Mouse (Mus musculus) MEL-GATA-1-ER (cell line): Measurements from ENCODE around the gene Cryzl2.

ENCODE experiments used
- DNase-seq: peaks from one replicate; pipeline ENCODE4 v3.0.0-alpha.2; 2012; ENCODE audit warnings: low read depth; ENCODE audit errors: extremely low read depth

The Cryzl2 gene

DNA sequence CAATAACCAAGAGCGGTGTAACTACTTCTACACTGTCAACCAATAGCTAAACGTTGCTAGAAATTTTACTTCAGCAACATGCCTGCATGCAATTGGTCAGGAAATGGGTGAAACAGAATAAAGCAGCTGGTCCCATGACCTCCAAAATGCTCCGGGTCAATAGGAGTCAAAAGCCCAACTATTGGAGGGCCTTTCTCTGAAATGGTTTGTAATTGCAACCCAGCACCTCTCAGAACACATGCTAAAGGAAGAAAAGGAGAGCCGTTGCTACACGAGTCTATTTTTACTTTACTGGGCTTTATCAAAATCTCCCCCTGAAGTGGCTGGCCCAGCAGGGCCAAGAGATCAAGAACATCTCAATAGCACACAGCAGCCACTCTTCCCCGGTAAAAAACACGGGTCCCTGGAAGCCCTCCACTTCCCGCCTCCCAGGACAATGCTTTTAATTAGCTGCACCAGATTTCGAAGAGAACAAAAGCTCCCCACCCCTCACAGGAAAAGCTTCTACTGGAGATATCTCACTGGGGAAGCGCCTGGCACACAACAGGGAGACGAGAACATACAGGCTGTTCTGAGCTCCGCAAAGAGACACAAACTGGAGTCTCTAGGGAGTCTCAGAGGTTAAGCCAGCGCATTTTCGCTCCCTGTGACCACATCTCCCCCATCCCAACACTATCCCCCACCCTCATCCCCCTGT, 15.2 kb upstream of the Cryzl2 start:
- DNase-seq = no peak

DNA sequence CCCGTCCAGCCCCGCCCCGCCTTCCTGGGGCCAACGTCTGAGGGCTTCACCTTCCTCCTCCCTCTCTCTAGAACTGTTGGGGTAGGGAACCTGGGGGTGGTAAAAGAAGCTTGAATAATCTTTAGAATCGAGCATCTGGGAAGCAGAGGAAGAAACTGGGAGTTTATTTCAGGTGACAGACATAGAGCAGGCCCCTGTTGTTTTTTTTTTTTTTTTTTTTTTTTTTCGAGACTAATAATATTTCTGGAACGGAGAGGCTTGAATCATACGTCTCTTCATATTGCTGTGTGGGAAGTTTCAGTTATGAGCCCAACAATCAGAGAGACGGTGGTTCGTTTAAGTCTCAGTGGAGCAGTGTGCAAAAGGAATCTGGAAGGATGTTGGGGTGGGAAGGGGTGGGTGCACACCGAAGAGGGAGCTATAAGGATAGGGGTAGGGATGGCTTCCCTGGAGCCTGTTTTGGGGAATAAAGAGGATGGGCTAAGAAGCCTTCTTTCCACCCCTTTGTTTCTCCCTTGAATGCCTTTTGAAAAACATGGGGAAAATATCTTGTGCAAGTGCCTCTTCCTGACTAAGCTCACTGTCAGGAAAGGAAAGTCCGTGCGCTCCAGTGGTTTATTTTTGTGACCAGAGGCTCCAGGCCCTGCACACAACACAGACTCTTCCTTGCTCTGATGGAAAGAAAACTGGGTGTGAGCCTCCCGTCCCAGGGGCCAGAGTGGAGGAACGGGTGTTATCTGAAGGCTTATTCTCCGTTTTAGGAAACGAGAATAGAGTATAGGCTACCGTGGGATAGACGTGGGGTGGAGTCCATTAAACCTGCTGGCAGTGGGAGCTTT, 14.4 kb upstream of the Cryzl2 start:
- no peak for DNase-seq

DNA sequence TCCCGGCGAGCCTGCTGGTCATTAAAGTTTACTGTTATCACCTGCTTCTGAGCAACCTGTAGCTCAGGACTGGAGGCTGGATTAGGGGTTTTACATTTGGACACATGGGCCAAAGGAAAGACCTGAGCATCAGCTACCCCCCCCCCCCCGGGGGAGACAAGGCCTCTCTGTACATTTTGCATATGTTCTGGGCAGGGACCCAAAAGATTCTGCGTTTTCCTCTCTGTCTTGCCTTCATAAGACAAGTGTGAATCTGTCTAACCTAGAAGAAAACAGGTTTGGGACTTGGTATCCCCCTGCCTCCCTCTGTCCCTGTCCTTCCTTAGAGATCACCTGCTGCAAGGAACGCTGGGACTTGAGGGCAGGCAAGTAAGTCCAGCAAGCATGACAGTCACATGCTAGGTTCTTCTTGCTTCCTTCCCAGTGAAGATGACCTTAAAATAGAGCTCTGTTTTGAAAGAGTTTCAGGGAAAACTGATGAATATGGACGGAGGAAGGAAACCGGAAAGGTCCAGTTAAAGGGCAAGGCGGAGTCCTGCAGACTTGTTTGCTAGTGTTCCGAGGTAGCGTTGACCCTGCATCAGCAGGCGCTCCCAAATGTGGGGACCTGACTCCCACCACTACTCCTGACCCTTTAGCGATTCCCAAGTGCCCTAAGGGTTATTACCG, 13.6 kb upstream of the Cryzl2 start:
- no peak for DNase-seq

DNA sequence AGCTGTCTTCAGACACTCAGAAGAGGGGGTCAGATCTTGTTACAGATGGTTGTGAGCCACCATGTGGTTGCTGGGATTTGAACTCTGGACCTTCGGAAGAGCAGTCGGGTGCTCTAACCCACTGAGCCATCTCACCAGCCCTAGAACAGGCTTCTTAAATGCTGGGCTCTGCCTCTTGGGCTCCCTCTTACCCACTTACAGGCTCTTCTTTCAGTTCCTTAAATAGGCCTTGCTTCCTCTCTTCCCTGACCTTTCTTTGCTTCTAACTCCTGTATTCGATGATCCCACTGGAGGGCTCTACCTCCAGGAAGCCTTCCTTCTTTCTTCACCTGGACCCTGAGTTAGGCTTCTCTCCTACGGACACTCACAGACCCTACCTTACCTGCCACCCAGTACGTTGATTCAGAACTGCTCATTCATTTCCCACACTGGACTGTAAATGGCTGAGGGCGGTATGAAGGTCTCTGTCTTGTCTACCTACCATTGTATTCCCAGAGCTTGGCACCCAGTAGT, 12.9 kb upstream of the Cryzl2 start:
- DNase-seq = no peak

DNA sequence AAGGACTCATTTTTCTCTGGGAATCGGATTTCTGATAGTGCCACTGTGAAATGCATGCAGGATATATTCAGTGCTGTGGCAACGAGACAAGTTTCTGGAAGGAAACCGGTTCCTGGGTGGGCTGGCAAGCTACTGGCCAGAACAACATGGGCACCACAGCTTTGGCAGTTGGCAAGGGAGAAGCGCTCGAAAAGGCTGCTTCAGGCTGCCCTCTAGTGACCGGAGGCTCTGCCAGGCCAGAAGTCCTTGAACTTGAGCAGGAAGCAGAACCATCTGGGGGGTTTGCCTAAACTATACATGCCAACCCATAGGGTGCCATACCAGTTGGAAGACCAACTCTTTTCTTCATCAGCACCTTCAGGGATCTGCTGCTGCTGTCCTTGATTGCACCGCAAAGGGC, 12.1 kb upstream of the Cryzl2 start:
- no peak for DNase-seq

DNA sequence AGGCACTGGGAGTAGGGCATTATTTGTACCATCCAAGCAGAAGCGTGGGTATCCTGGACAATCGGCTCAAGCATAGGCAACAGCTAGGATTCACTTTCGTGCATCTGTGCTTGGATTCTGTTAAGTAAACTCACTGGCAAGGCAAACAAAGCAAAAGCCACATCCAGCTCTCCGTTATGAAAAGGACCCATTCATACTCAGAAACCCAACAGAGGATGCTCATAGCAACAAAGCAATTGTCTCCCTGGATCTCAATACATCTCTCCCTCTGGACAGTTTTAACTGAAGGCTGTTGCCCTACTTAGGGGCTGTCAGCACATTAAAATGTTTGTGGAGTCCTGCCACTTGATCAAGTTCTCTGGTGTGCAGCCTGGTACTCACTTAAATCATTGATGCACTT, 11.2 kb upstream of the Cryzl2 start:
- no peak for DNase-seq

DNA sequence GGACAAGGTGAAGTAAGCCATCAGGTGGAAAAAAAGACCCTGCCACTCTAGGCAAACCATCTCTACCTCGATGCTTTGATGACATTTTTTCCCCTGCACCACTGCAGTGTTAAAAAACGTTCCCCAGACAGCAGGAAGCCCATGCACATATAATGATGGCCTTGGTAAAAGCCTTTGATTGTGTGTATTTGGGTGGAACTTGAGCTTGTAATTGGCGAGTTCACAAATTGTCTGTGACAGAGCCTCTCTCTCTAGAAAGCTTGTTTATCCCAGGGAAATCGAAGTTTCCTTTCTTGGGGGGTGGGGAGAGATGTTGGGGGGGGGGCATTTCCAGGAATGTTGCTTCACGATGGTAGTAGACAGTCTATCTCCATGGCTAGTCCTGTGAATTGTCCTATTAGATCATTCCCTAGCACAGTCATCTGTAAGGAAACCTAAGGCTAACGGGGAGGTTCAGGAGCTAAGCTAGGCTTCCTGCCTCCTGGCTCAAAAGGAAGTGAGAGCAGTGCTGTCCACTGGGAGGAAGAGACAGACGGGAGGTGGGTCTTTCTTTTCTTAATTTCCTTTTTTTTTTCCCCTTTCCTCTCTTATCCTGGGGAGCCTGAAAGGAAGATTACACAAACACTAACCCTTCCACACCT, 10.1 kb upstream of the Cryzl2 start:
- no peak for DNase-seq

DNA sequence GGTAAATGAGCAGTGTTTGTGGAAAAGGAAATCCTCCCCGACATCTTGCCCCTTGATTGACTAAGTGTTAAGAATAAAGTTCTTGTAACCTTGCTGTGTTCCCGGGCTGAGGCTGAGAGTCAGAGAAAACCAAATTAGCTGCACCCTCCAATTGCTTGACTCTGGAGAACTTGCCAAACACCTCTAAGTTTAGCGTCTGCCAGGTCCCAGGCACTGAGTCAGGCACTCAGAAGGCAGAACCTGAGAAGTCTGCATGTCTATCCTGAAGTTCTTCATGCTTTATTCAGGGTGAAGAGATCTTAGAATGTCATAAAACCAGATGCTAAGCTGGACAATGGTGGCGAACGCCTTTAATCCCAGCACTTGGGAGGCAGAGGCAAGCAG, 9.6 kb upstream of the Cryzl2 start:
- no peak for DNase-seq

DNA sequence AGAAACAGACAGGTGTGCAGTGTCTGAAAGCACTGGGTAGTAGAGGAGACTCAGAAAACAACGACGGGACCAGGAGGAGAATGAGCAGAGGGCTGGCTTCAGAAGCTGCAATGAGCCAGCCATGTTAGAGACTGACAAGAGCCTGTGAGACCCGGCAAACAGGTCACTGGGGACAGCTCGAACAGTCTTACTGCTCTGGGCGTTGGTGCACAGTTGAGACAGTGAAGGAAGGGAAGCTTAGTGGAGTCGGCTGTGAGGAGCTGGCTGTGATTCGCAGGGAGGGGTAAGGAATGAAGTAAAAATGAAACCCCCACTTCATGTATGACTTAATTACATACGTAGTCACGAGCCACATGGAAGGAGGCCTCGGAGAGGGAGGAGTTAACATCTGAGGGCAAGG, 8.8 kb upstream of the Cryzl2 start:
- no peak for DNase-seq

DNA sequence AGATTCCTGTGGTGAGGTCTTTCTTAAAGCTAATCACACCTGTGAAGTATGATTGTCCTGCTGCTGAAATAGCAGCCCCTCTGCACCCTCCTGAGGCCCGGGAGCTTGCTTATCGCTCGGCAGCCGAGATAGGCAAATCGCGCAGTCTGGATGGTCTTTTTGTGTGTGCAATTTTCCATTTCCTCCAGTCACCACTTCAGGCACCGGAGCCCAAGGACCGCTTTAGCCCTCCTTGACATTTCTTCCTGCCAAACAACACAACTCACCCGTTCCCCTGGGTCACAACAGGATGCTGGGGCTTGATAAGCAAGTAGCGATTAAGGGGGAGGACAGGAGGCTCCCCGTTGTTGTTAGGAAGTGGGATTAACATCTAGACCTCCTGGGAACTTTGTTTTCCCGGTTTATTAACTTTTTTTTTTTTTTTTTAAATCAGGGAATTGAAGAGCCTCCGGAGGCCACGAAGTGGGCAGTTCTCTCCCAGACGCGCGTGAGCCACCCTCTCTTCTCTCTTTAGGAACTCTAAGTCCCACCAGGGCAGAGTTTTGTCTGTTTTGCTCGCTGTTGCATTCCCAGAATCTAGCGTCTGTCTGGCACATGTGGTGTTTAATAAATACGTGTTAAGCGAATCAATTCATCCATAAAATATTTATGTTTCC, 8.3 kb upstream of the Cryzl2 start:
- no peak for DNase-seq

DNA sequence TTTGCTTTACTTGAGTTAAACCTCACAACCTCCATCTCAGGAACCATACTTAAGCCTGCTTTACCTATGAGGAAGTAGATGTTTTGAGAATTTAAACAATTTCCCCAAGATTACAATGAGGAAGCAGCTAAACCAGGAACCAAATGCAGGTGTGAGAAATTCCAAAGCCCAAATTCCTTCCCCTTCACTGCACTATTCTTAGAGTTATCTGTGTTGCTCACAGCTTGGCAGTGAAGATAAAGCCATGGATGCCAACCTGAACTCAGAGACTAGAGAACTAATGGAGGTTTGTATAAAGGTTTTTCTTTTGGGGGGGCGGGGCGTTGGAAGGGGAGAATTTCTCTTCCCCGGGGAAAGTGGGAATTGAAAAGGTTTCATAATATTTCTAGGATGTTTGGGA, 6.1 kb upstream of the Cryzl2 start:
- DNase-seq = no peak

DNA sequence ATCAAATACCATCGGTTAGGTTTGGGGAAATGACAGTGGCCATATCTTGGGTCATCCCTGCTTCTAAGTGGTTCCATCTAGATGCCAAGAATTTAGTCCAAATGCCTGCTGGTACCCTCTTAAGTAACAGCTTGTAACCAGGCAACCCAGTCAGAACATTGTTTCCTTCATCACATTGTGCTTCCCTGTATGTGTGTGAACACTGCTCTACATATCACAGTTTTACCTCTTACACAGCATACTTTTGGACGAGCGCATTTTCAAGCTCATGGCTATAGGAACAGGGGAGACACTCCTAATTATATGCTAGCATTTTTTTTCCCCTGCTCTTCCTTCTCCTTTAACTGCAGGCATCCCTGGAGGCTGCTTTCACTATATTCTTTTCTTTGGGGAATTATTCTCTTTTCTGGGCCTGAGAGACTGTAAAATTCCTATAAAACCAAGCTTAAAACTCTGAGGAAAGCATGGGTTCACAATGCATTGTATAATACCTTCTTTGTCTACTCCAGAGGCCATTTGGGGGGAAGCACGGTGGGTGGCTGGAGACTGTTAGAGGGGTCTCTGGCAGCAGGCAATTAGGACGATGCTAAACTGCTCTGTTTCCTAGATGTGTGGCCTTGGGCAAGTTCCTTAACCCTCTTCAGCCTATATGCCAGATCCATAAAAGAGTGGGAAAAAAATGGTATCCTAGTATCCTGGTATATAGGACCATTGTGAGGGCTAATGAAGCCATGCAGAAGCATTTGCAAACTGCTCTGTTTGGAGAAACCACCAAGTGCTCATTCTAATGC, 5.4 kb upstream of the Cryzl2 start:
- DNase-seq = no peak

DNA sequence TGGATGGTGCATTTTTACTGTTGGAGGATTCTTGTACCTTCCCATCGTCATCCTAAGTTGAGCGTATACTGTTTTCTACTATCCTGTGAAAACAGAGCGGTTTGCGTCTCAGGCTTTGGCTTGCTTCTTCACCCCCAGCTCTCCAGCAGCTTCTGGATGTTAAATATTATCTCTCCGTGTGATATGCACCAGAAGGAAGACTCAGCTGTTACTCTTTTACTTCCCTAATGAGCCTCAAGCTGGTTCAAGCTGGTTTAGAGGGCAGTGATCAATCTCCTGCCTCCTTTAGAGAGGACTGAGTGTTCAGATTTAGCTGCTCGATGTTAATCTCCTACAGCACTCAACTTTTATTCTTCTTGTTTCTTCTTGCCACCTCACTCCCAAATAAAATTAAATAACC, 3.5 kb upstream of the Cryzl2 start:
- no peak for DNase-seq

DNA sequence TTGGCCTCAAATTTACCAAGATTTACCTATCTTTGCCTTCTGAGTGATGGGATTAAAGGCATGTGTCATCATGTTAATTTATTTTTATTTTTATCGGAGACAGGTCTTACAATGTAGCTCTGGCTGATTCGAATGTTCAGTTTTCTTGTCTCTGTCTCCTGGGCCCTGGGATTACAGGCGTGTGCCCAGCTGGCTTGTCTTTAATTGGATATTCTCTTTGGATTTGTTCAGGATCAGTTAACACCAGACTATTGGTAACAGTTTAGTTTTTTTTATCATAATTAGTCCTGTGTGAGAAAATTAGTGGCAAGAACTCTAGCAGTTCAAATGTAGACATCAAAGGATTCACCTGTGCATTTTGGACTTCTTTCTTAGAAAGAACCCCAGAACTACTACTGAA, 588 bp upstream of the Cryzl2 start:
- no peak for DNase-seq

DNA sequence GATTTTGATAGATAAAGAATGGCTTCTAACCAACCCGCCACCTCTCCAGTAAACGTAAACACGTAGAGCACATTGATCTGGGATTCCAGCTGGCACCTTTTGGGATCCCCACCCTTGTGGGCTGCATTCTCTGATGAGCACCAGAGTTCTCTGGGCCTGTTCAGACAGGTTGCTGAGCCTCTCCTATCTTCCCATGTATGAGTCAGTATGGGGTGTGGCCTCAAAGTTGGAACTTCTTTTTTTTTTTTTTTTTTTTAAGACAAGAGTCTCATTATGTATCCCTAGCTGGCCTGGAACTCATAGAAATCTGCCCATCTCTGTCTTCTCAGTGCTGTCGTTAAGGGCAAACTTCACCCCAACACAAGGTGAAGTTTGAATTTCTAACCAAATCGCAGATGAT, 1.5 kb downstream of the Cryzl2 start:
- no peak for DNase-seq

DNA sequence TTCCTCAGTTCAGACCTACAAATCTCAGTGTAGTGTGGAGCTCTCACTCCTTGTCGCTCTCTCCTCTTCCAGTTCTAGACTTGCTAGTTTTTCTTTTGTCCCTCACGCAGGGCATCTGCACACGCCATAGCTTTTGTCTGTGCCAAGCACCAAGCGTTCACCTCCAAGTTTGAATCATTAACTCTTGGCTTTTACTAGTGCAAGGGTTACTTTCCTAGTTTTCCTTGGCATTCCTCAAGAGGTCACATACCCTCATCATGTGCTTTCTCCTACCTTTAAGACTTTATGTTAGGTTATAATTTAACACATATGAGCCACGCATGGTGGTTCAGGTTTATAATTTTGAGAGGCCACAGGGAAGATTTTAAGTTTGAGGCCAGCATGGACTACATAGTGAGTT, 2.9 kb downstream of the Cryzl2 start:
- no peak for DNase-seq

DNA sequence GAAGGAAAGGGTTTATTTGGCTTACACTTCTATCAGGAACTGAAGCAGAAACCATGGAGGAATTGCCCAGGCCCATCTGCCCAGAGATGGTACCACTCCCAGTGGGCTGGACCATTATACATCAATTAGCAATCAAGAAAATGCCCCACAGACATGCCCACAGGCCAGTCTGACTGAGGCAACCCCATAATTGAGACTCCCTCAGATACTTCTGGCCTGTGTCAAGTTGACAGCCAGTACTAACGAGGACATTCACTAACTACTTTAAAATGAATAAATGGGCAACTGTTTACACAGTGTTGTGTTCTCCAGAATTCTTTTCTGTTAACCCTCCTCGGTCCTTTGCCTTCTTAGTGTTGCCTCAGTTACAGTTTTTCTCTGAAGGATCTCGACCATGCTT, 4.0 kb downstream of the Cryzl2 start:
- no peak for DNase-seq

DNA sequence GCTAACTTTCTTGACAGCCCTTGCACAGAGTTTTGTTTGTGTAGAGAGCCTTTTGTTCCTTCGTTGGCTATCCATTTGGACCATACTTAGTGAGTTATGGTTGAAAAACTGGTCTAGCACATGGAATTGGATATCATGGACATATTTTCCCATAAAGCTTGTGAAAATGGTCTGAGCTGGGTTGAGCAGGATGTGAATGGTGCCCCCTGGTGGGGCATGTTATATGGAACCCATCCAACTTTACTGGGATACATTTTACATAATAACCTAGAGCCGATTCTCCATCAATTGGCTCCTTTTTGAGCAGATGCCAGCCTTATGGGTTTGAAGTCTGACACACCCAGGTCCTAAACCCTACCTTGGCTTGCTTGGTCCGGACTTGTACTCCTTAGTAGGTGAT, 6.8 kb downstream of the Cryzl2 start:
- DNase-seq = peak; percentile 33

DNA sequence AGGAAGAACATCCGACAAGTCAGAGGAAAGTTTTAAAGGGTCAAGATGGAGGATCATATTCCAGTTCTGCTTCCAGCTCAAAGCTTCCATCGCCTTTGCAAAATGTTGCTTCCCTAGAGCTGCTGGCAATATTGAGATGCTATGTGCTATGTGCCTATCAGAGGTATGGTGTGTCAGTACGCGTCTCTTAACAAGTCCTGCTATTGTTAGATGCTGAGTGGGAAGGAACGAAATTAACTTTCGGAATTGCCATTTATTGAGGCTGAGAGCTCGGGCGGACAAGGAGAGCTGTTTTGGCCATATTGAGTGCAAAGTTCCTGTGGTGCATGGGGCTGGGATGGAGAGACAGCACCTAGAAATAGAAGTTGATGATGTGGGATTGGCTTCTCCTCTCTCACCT, 9.5 kb downstream of the Cryzl2 start:
- no peak for DNase-seq

DNA sequence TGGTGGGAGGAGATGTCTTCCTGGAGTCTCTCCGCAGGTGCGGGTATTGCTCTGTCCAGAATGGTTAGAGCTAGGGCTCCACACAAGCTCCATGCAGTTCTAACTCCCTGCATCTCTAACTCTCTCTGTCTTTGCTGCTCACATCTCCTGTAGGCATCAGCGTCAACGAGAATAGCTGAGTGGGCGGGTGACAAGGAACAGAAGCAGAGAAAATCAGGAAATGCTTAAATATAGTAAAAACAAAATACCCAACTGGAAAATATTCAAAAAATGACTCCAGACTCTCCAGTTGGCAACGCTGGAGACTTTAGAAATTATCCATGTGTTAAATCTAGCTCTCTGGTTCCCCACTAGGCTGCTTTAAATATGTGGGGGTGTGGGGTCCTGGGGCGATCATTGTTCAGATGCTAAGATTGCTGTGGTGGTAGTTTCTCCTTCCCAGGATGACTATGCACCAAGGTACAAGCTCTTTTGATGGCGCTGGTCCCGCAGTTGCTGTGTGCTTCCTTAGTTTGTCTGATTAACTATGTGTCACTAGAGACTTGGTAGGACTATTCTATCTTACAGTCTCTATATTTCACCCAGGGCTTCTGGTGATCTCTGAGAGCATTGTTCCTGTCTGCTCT, 12.5 kb downstream of the Cryzl2 start:
- DNase-seq = no peak
